Mouse (Mus musculus): ENCODE measurements around the gene Gm36079. TPM values are rescaled to one million over a fixed set of nuclear protein-coding genes. Genes with fewer than 3 reads are reported as not detected.
"Not testable (repeated sequence)": the region's sequence is repeated elsewhere in the genome, so short reads cannot be mapped to it uniquely, and the experiment has no call there.

Gm36079 gene
- polyA plus RNA-seq, 1 experiment from 2014 or later, result not detected

DNA sequence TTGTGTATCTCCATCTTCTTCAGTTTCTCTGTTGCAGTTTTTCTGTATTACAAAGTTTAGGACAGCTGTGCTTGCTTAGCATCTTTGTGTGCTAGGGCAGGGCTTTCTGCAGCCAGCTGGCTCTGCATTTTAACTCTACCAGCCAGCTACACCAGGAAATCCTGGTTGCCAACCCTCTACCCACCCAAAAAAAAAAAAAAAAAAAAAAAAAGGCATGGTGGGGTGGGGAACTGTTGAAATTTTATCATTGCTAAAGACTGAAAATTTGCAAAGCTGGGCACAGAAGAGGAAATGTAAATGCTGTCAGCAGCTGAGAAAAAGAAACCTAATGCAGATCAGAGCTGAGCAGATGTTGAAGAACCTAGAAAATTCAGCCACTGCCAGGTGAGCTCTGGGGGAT, 16.7 kb downstream of the Gm36079 start:
- H3K4me2 ChIP-seq; H3K27ac ChIP-seq (ENCODE audit: low read depth, low read length); H3K27me3 ChIP-seq (replicated peaks; ENCODE audit: control insufficient read depth, insufficient read depth, low read length); H3K4me3 ChIP-seq (ENCODE audit: low read depth, low read length); H3K4me1 ChIP-seq (replicated peaks; ENCODE audit: control insufficient read depth, insufficient read depth, low read length); DNase-seq (ENCODE audit: low spot score); H3K9ac ChIP-seq (ENCODE audit: low read depth, low read length); H3K9me3 ChIP-seq (ENCODE audit: control insufficient read depth, low read length); ATAC-seq (replicated peaks; ENCODE audit: low FRiP score); H3K36me3 ChIP-seq (ENCODE audit: control insufficient read depth, insufficient read depth, low read length): not testable (repeated sequence)

DNA sequence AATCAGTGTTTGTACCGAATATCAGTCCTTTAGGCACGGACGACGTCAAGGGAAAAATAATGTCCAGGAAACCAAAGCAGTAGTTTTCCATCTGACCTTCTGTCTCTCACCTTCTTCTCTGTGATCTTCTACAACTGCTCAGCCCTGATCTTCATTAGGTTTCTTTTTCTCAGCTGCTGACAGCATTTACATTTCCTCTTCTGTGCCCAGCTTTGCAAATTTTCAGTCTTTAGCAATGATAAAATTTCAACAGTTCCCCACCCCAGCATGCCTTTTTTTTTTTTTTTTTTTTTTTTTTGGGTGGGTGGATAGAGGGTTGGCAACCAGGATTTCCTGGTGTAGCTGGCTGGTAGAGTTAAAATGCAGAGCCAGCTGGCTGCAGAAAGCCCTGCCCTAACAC, 27.6 kb downstream of the Gm36079 start:
- not testable (repeated sequence) for H3K9ac ChIP-seq (ENCODE audit: low read depth, low read length); H3K36me3 ChIP-seq (ENCODE audit: control insufficient read depth, insufficient read depth, low read length); ATAC-seq (replicated peaks; ENCODE audit: low FRiP score); H3K4me3 ChIP-seq (ENCODE audit: low read depth, low read length); H3K9me3 ChIP-seq (ENCODE audit: control insufficient read depth, low read length); DNase-seq (ENCODE audit: low spot score); H3K4me1 ChIP-seq (replicated peaks; ENCODE audit: control insufficient read depth, insufficient read depth, low read length); H3K4me2 ChIP-seq; H3K27ac ChIP-seq (ENCODE audit: low read depth, low read length); H3K27me3 ChIP-seq (replicated peaks; ENCODE audit: control insufficient read depth, insufficient read depth, low read length)
- WGBS, result no CpG with 5 or more reads among the region's 4 CpGs

DNA sequence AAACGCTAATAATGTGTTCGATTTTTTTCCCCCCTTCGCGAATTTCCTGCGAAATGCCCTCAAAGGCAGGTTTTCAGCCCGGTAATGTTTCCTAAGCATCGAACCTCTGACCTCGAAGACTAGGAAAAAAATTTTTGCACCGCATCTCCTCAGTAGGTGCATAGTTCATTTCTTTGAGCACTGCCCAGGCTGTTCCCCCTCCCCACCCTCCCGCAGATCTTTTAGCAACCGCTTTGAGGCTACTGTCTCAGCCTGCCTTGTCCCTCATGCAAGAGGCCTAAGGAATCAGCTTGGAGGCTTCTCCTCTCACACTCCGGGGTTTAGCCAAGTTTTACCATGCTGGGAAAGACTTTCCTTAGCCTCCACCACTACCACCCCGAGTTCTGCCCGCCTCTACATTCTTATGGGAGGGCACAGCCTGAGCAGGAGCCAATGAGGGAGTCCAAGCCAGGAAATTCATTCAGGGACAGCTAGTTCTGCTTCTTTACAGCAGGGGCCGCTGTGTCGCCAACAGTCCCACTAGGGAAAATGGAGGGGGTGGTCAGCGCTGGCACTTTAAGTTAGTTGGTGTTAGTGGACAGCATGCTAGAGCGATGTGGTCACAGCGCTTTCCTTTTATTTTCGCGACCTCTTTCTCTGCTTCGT, 28.2 kb downstream of the Gm36079 start:
- H3K27ac ChIP-seq (ENCODE audit: low read depth, low read length); H3K4me1 ChIP-seq (replicated peaks; ENCODE audit: control insufficient read depth, insufficient read depth, low read length); H3K36me3 ChIP-seq (ENCODE audit: control insufficient read depth, insufficient read depth, low read length); H3K27me3 ChIP-seq (replicated peaks; ENCODE audit: control insufficient read depth, insufficient read depth, low read length); H3K4me3 ChIP-seq (ENCODE audit: low read depth, low read length); DNase-seq (ENCODE audit: low spot score); H3K9ac ChIP-seq (ENCODE audit: low read depth, low read length); H3K4me2 ChIP-seq; H3K9me3 ChIP-seq (ENCODE audit: control insufficient read depth, low read length): not testable (repeated sequence)
- no CpG with 5 or more reads among the region's 22 CpGs for WGBS
- peak; percentile 47 for ATAC-seq (replicated peaks; ENCODE audit: low FRiP score)

DNA sequence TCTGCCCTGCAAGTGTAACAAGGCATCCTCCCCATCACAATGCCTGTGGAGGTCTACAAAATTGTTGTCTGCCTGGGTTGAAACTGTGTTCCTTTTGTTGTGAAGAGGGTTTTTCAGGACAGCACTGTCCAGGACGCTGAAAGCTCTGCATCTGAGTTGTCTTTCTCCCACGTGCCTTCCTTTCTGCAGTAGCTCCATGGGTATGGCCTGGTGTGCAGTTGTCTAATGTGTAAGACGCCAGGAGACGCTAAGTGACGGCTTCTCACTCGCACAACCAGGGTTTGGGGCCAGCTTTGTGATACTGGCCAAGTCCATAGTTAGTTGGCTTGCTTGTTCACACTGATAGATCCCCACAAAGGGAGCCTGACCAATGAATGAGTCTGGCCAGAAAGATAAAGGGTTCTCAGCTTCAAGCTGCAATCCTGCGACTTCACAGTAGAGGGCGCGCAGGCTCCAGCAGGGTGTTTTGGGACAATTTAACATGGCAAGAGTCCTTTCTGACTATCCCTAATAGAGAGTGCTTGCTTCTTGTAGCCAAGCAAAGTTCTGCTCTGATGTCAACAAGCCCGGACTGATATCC, 34.8 kb downstream of the Gm36079 start:
- DNase-seq (ENCODE audit: low spot score); H3K27ac ChIP-seq (ENCODE audit: low read depth, low read length); H3K4me3 ChIP-seq (ENCODE audit: low read depth, low read length); H3K4me1 ChIP-seq (replicated peaks; ENCODE audit: control insufficient read depth, insufficient read depth, low read length); H3K9me3 ChIP-seq (ENCODE audit: control insufficient read depth, low read length); H3K4me2 ChIP-seq; H3K36me3 ChIP-seq (ENCODE audit: control insufficient read depth, insufficient read depth, low read length); H3K9ac ChIP-seq (ENCODE audit: low read depth, low read length); H3K27me3 ChIP-seq (replicated peaks; ENCODE audit: control insufficient read depth, insufficient read depth, low read length): not testable (repeated sequence)
- ATAC-seq (replicated peaks; ENCODE audit: low FRiP score), result peak; percentile 62; the same call in 1 of the 2 replicates
- no CpG with 5 or more reads among the region's 10 CpGs for WGBS

DNA sequence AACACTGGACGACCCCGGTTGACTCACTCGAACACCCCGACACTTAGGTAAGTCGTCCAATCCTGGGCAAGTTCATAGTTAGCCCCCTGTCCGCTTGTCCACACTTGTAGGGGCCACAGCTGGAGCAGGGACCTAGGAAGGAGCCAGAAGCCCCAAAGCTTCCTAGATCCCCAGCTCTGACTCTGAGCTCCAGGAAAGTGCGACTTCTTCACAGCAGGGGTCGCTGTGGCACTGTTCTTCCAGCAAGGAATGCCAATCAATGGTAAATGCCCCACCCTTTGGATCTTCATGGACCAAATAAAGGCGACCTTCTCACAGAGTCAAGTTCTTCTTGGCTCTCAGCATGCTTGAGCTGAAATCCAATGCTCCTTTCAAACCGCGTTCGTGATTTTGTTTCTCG, 35.5 kb downstream of the Gm36079 start:
- H3K9me3 ChIP-seq (ENCODE audit: control insufficient read depth, low read length); DNase-seq (ENCODE audit: low spot score); H3K9ac ChIP-seq (ENCODE audit: low read depth, low read length); H3K4me3 ChIP-seq (ENCODE audit: low read depth, low read length); H3K4me2 ChIP-seq; H3K4me1 ChIP-seq (replicated peaks; ENCODE audit: control insufficient read depth, insufficient read depth, low read length); H3K36me3 ChIP-seq (ENCODE audit: control insufficient read depth, insufficient read depth, low read length); H3K27ac ChIP-seq (ENCODE audit: low read depth, low read length); H3K27me3 ChIP-seq (replicated peaks; ENCODE audit: control insufficient read depth, insufficient read depth, low read length): not testable (repeated sequence)
- WGBS, result no CpG with 5 or more reads among the region's 13 CpGs
- ATAC-seq (replicated peaks; ENCODE audit: low FRiP score), result 0 out of 2 replicates have a peak, but pooled peaks have one; percentile 10

Other genes starting within 250 kb of the Gm36079 start
- gene Zfp131, start 236.1 kb downstream of the Gm36079 start, polyA plus RNA-seq (2014; fragmentation: Nextera tagmentation; extraction: Ambion mirVana), result 40.0 and 45.1 TPM in 2 replicates
- not detected in 2 replicates for gene AF067063, start 196.8 kb downstream of the Gm36079 start, polyA plus RNA-seq (2014; fragmentation: Nextera tagmentation; extraction: Ambion mirVana)
- not detected in 2 replicates for gene D13Ertd608e, start 191.0 kb downstream of the Gm36079 start, polyA plus RNA-seq (2014; fragmentation: Nextera tagmentation; extraction: Ambion mirVana)
- gene Tcstv1, start 132.2 kb downstream of the Gm36079 start, polyA plus RNA-seq (2014; fragmentation: Nextera tagmentation; extraction: Ambion mirVana), result not detected in 2 replicates
- not detected in 2 replicates for gene Gm21761, start 97.7 kb downstream of the Gm36079 start, polyA plus RNA-seq (2014; fragmentation: Nextera tagmentation; extraction: Ambion mirVana)
- not detected in 2 replicates for gene B020031M17Rik, start 76.2 kb downstream of the Gm36079 start, polyA plus RNA-seq (2014; fragmentation: Nextera tagmentation; extraction: Ambion mirVana)
- not detected in 2 replicates for gene Gm21188, start 25.2 kb upstream of the Gm36079 start, polyA plus RNA-seq (2014; fragmentation: Nextera tagmentation; extraction: Ambion mirVana)
- gene Gm20767, start 113.2 kb upstream of the Gm36079 start, polyA plus RNA-seq (2014; fragmentation: Nextera tagmentation; extraction: Ambion mirVana), result not detected in 2 replicates
- gene Gm21818, start 145.4 kb upstream of the Gm36079 start, polyA plus RNA-seq (2014; fragmentation: Nextera tagmentation; extraction: Ambion mirVana), result not detected in 2 replicates
- gene Gm21762, start 188.9 kb upstream of the Gm36079 start, polyA plus RNA-seq (2014; fragmentation: Nextera tagmentation; extraction: Ambion mirVana), result not detected in 2 replicates
- not detected in 2 replicates for gene Gm21731, start 212.1 kb upstream of the Gm36079 start, polyA plus RNA-seq (2014; fragmentation: Nextera tagmentation; extraction: Ambion mirVana)
- not detected in 2 replicates for gene AF067061, start 236.1 kb upstream of the Gm36079 start, polyA plus RNA-seq (2014; fragmentation: Nextera tagmentation; extraction: Ambion mirVana)